Mouse (Mus musculus) ovary, adult 18-20 months (tissue): ENCODE measurements around the gene Col4a3.

Source experiments
- DNase-seq: peaks from one replicate; pipeline ENCODE4 v3.0.0; 2022; ENCODE audit warnings: low spot score, mixed read lengths

Gene Col4a3

DNA sequence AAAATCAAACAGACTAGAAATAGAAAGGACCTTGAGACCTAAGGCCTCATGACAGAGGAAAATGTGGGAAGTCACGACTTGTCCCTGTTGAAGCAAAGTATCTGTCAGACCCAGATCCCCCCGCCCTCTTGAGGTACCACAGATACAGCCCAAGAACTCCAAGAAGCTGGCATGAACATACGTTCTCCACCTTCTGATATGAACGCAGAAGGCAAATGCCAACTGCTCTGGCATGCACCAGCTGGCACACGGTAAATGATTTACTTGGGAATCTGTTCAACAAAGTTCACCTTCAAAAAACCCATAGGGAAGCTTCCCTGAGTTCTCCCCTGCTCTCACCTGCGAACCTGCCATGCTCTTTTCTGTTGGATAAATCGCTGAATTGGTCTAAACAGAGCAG, 19.1 kb downstream of the Col4a3 start:
- DNase-seq: no peak

DNA sequence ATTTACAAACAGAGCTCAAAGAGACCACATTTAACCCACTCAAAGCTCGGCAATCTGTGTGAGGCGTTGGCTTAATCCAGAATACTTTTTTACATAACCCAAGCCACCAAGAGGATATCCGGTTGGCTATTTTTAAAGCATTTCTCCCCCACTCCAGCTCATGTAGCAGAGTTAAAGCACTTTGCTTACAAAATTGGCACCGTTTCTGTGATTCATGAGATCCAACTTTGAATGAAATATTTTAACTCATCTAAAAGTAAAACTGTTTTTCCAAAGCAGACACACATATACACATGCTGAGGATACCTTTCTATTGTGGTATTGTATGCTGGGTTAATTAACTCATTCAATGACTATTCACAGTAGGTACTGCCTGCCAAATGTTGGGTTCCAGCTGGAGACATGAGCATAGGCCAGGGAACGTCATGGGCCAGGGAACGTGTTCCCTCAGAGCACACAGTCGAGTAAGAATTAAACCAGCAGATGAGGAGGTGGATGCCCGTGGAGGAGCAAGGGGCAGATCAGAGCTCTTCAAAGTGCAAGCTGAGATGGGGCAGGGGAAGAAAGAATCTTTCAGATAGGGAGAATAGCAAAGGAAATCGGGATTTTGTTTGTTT, 22.0 kb downstream of the Col4a3 start:
- no peak for DNase-seq

DNA sequence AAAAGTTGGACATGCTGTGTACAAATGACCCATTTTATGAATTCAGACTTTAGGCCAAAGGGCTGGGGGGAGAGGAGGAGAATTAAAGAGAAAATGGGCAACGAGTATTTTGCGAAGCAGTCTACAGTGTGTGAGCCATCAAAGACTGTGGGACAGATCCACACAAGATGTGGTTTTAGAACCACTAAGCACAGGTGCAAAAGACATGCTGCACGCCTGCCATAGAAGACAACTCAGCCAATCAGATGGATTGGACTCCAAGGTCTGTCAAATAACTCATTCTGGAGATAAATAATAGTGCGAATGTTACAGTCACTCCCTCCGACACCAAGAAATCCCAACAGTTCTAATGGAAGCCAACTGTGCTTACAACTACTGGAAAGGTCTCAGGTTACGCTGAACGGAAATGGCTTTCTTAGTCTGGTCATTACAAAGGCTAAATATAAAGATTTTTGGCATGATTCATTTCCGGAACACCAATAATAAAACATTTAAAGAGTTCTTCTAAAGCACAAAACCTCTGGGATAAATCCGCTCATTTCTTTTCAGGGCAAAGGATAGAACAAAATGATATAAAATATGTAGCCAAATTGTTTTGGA, 25.4 kb downstream of the Col4a3 start:
- DNase-seq: no peak

DNA sequence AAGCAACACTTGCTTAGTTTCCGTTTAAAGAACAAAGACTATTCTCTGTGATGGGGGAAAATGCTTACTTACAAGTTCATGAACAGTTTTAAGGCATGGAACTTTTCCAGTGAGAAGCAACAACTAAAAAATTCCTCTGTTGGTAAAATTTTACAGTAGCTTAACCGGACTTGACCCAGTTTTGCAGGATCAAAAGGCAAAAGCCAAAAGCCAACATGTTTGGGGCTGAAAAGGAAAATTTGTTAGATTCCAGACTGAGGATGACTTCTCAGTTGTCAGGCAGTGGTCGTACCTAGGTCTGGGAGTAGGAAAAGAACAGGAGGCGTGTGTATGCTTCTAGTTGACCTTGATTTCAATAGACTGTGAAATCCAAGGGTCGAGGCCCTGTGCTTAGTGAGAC, 31.3 kb downstream of the Col4a3 start:
- no peak for DNase-seq

DNA sequence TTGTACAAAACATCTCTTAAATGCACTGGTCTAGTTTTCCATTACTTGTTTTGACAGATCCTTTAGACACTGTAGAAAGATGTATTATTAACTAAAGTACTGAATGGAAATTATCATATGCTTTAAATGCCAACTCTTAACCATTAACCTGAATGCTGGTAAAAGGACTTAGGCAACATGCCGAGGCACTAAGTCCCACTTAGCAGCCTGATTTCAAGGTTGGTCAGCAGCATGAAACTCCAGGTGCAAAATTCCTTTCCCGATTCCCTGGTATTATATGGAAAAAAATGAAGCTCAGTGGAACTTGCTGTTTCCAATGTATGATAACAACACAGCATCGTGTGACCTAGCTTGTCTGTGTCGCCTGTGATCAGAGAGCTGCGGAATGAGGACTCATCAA, 31.9 kb downstream of the Col4a3 start:
- no peak for DNase-seq

DNA sequence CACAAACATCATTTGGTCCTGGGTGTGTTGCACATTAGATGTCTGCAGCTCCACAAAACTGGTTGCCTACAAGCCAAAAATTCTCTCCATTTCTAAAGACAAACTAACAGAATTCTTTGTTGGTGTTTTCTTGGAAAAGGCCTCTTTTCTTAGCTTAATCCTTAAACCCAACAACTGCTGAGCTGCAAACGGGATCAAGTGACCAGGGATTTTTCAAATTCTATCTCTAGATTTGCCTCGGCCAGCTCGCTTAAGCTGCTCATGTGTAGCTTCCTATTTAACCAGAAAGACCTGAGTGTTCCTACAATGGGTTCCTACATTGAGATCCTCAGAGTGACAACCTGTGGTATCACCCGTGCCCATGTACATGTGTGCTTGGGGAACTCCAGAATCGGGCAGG, 33.3 kb downstream of the Col4a3 start:
- DNase-seq: no peak

DNA sequence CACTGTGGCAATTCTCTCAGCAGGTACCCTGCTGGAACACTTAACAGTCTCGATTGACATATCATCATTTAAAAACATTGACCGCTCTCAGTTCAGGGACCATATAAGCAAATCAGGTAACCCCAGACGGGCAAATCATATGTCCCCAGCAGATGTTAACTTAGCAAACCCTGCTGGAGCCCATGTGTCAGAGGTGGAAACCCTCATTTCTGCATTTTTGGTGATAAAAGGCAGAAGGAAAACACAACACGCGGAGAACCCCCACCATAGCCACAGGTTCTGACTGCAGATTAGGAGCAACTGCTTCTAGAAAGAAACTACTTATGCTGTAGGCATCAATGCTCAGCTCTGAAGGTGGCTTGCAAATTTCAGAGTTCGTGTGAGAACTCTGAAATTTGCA, 38.2 kb downstream of the Col4a3 start:
- no peak for DNase-seq

DNA sequence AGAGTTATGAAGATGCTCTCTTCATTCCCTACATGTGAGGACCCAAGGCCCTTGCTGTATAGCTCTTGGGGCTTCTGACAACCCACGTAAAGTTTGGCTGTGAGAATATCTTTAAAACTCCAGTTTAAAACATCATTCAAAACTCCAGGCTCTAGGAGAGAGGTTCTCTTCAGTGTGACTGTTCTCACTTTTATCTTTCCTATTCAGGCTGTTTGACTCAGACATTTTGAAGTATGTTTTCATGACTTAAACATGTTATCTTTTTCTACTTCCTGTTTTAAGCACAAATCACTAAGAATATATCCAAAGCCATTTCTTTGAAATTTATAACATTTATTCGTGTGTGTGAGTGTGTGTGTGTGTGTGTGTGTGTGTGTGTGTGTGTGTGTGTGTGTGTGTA, 38.8 kb downstream of the Col4a3 start:
- DNase-seq: no peak

DNA sequence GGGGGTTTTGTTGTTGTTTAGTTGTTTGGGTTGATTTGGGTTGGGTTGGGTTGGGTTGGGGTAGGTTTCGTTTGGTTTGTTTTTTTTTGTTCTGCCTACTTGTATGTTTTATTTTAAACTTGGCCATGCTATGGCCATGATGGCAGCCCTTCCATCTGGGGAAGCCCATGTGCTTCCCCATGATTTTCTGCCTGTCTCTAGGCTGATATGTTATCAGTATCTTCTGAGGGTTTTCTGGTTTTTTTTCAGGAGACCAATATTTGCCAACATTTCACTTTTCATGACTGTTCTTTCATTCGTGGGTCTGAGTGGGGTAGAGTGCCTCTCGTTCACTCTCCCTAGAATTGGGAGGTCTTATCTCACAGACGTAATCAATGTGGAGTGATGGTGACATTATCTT, 40.9 kb downstream of the Col4a3 start:
- DNase-seq: no peak

DNA sequence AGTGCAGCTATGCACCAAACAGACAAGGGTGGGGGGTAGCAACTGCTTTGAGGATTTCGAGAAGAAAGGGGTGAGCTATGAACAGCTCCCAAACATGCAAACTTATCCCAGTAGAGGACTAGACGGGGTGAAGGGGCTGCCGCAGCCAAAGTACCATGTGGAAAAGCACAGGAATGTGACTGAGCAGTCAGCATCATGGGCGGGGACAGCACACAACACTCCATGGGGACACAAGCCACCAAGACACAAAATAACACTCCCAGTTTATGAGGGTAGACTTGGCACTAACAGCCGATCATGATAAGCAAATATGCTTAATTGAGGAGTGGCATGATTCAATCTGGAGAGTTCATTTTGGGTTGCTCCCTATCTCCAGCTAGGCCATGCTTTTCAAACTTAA, 42.8 kb downstream of the Col4a3 start:
- DNase-seq: no peak

DNA sequence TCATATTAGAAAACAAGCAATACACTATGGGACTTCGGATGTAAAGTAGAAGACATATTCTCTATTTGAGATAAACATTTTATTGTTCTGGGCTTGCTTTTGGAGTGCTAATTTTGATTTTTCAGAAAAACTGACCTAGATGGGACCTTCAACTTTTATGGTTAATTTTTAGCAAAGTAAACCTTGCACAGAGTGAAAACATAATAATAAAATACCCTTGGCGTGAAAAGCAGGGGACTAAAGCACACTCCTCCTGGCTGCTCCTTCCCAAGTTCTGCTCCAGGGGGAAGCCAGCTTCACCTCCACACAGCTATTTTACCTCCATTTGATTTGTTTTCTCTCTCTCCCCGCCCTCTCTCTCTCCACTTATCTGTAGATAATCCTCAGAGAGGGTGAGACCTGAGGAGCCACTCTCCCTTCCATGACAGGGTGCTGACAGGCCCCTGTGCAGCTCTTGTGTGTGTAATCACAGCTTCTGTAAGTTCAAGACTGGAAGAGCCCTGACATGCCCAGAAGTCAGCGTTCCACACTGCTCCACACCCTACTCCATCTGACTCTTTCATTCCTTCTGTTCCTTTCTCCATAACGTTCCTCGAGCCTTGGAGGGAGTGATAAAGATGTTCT, 44.6 kb downstream of the Col4a3 start:
- no peak for DNase-seq

DNA sequence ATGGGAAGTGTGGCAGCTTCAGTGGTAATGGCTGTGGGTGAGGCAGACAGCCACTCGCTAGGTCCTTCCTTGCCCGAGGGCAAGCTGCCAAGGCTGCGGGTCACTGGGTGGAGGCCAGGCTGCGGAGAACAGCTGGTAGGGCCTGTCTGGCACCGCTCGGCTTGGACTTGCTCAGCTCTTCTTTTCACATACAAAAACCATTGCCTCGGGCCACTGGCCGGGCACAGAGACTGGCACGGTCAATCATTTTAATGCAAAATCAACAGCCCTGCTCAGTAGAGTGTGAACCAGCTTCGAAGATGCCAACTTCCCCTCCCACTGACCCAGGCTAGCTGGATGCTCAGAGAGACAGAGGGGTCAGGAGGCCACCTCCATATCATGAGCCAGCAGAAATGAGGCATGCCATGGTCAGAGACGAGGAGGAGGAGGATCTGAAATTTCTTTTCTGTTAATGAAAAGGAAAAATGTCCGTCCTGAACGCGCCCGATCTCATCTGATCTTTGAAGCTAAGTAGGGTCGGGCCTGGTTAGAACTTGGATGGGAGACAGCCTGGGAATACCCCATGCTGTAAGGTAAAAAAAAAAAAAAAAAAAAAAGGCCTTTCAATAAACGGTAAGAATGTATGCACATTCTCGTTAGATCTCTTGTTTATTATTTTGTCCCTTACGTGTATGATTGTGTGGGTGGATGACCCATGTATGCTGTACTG, 48.0 kb downstream of the Col4a3 start:
- DNase-seq: peak; percentile 80

DNA sequence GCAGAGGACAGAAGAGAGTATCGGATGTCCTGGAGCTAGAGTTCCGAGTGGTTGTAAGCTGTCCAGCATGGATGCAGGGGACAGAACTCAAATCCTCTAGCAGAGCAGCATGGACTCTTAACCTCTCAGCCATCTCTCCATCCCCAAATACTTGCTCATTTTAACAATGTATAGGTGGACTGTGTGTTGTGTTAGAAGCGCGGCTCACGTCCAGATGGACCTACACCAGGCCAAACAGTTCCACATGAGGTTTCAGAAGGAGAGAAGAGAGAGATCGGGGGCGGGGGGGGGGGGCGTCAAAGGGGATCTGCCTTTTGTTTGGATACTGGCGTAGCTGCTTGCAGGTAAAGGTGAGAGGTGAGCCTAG, 48.5 kb downstream of the Col4a3 start:
- no peak for DNase-seq

DNA sequence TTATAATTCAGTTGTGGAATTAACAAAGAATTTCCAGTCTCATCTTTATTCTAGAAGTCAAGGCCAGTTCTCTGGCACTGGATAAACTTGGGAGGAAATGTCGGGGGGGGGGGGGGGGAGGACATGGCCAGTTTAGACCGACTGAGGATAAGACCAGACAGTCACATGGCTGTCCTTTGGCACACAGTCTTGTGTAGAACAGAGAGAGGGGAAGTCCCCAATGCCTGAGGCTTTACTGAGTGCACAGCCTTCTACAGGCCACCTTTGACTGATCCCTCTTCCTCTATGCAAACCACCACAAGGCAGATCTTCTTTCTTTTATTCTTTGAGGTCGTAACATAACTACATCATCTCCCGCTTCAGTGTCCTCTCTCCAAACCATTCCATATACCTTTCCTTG, 49.6 kb downstream of the Col4a3 start:
- DNase-seq: peak; percentile 51

DNA sequence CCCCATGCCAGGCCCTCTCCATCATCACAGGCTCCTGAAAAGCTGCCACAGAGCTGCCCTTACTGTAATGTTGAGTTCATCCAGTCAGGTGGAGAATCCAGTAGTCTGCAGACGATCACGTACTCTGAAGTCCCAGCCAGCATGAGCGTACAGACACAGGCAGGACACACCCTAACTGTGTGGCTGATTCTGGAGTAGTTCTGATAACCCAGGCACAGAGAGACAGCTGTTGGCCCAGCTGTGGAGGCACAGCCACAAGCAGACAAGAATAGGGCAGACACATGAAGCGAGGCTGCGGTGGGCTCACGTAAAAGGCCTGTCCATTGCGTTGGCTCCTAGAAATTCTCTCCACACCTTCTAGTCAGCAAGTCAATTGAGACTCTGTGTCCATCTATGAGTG, 50.7 kb downstream of the Col4a3 start:
- no peak for DNase-seq

DNA sequence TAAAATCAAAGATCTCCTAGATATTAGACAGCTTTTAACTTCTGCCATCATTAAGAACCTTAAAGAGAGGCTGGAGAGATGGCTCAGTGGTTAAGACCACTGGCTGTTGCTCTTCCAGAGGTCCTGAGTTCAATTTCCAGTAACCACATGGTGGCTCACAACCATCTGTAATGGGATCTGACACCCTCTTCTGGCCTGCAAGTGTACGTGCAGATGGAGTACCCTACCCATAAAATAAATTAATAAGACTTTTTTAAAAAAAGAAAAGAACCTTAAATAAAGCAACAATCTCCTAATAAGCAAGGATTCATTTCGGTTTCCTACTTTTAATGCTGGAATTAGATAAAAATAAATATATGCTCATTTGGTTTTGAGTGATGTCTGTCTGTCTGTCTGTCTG, 51.7 kb downstream of the Col4a3 start:
- no peak for DNase-seq

DNA sequence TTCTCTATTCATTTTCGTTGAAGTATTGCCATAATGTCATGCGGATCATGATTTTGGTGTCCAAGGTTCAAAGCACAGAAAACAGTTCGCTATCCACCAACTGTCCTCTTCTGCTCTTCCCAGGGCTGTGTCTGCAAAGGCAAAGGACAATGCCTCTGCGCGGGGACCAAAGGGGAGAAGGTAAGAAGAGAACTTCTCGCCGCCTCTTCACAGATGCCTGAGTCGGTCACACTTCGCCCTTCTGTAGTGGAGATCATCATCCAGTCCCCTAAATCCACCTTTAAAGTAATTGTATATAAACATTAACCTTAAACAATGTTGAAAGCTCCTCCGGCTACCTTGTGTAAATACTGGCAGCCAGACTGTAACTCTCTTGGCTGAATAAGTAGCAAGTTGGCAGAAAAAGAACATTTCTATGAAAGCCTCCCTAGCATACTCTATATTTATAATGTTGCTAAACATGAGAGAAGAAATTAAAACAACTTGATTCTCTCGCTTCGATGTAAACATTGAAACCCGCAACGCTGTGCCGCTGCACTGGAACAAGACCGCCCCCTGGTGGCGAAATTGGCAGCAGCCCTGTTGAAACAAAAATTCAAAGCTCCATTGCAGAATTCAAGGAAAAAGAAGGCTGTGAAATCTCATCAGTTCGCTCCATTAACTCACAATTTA, 54.7 kb downstream of the Col4a3 start:
- DNase-seq: peak; percentile 29

DNA sequence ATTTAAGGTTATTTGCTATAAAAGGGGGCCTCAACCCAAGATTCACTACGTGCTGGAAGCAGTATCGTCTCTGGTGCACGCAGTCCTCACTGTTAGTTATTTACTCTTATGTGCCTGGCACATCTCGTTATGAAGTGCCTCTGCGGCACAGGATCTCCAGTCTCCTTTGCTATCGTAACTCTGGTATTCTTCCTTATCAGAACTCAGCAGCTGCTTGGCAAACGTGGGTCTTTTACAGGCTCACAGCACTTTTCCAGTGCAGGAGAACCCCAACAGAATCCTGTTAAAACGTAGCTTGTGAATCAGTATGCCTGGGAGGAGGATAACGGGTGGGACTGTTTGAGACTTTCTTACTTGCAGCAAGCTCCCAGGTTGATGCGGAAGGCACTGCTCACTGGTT, 61.3 kb downstream of the Col4a3 start:
- no peak for DNase-seq

DNA sequence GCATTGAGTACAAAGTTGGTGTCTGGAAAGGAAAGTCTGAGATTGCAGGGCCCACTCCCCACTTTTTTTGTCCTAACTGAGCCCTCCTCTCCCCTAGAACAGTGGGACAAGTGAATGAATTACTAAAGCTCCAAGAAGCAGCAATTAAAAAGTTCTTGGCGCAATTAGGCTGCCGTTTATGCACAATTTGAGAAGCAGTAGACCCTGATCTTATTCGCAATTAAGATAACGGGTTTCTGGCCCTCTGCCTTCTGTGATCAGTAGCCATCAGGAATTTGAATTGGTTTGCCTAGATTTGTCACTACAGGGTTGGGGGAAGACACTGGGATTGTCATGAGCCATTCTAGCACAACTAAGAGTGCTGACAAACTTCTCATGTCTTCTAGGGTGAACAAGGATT, 64.1 kb downstream of the Col4a3 start:
- no peak for DNase-seq

DNA sequence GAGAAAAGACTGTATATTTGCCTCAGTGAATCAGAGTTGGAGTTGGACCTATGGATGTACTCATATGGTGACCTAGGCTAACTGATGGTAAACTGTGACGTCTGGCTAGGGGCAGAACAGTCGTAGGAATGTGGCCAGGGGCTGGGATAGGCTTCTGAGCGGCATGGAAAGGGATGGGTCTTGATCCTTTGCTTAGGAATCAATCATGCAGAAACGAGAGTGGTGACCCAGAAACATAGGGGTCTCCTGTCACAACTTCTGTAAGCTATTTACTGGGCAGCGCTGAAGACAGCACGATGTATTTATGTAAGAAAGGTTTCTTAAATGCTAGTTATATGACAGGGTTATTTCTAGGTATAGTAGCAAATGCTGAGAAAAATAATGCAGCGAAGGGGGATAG, 67.3 kb downstream of the Col4a3 start:
- no peak for DNase-seq

DNA sequence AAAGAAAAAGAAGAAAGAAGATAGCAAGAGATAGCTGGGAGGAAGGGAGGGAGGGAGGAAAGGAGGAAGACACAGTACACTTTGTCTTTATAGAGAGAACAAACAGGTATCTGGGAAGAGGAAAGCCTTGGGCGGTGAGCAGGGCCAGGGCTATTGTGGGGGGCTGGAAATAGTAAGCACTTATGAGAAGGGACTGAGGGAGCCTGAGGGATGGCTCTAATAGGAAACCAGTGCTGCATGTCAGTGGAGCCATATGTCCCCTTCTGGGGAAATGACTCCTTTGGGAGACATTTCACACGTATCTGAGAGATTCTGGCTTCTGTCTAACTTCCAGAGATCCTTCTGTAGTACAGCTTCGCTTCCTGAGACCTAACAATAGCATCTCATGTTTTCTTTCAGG, 69.7 kb downstream of the Col4a3 start:
- DNase-seq: no peak

DNA sequence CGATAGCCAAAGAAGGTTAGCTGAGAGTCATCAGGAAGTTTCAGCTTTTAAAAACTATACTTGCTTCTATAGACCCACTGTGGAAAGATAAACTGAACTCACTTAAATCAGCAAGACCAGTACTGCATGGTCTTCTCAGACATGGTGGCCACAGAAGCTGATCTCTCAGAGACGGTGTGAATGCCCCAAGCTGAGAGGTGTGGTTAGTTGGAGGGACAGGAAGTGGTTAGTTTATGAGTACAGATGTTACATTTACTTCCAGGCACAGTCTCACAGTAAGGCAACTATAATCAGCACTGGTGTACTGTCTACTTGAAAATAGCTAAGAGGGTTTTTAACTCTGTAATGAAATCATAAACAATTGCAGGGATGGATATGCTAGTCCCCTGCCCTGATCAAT, 75.5 kb downstream of the Col4a3 start:
- DNase-seq: no peak

DNA sequence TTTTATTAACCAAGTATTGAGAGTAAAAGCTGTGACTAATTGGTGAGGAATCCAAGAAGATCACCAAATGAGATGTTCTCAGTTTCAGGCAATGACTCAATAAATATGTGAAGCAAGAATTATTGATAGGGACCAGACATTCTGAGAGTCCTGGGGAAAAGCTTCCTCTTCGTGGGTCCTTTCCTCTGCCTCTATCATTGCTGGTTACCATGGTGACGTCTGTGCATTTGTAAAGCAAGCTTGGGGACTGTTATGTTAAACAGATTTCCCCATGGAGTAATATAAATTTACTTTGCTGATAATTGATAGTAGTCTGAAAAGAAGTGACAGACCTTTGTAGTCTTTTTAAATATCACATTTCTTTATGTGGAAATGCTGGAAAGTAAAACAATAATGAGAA, 76.8 kb downstream of the Col4a3 start:
- no peak for DNase-seq
